Mouse (Mus musculus) neutrophil, adult 59 days (primary cell): ENCODE measurements around the gene Cldn18. TPM values are rescaled to one million over a fixed set of nuclear protein-coding genes. Genes with fewer than 3 reads are reported as not detected.

Source experiments
- total RNA-seq, 2 experiments: library from RNA; stranded (reverse); gene quantifications; 1 replicate in 1 of 2; 2 replicates in 1 of 2; pipeline ENCODE4 v1.2.4; 2023

The Cldn18 gene
- total RNA-seq: not detected

GRCm38 (mm10) chr9:99717134-99717533, at the start of gene Cldn18:
Cldn18 (minus strand) TSS chr9:99717267.

Other genes starting within 250 kb of the Cldn18 start
- gene Armc8, start 148.4 kb downstream of the Cldn18 start, total RNA-seq: 10 to 100 TPM; 23.0 to 24.4 TPM
- 10 to 100 TPM; 12.4 to 15.9 TPM for gene Dbr1, start 141.5 kb downstream of the Cldn18 start, total RNA-seq
- gene A4gnt, start 104.8 kb downstream of the Cldn18 start, total RNA-seq: not detected
- gene Dzip1l, start 87.8 kb downstream of the Cldn18 start, total RNA-seq: not detected
- not detected for gene Sox14, start 158.9 kb upstream of the Cldn18 start, total RNA-seq